Mouse (Mus musculus) right cerebral cortex, postnatal 36 days (tissue): ENCODE data around the gene Slc12a8.

Source experiments
- DNase-seq, 2 experiments: peaks; one replicate each; pipeline ENCODE4 v3.0.0; 2022; ENCODE audit warnings: low spot score in 2 of 2, mixed read lengths in 1 of 2

Gene Slc12a8

DNA sequence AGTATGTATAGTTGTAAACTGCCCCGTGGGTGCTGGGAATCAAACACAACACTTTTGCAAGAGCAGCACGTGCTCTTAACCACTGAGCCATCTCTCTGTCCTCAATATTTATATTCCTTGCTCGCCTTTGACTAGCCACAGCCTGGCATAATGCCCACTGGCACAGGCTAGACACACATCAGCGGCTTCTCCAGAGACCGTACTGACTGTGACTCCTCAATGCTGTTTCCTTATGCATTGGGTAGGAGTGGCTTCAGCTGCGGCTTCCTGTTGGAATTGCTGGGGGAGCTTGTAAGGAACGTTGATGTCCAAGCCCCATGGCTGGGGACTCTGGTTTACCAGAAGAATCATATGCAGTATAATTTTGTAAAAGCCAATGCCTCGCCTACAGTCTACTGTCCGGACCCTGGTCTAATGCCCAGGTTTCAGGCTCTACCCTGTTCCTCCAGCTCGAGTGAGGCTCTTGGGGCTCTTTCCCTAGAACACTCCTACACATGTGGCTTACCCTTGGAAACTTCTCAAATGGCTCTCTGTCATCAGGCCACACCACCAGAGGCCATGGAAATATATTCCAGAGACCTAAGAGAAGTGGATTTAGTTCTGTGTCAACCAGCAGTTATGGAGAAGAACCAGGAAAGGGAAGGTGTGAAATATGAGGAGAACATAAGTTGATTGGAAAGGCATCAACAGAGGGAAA lies 158.2 kb downstream of the Slc12a8 start:
- no peak for DNase-seq

DNA sequence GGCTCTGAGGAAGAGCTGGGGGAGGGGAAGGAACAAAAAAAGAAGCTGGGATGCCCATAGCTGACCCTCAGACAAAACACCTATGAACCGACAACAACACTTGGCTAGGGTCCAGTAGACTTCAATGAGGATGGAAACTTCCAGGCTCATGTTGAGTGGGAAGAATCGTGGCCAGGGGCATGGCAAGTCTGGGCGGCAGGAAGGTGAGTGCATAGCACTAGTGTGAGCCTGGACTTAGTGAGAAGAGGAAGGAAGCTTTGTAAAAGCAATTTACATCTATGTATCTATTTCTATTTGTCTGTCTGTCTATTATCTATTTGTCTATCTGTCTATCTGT lies 158.7 kb downstream of the Slc12a8 start:
- no peak for DNase-seq

DNA sequence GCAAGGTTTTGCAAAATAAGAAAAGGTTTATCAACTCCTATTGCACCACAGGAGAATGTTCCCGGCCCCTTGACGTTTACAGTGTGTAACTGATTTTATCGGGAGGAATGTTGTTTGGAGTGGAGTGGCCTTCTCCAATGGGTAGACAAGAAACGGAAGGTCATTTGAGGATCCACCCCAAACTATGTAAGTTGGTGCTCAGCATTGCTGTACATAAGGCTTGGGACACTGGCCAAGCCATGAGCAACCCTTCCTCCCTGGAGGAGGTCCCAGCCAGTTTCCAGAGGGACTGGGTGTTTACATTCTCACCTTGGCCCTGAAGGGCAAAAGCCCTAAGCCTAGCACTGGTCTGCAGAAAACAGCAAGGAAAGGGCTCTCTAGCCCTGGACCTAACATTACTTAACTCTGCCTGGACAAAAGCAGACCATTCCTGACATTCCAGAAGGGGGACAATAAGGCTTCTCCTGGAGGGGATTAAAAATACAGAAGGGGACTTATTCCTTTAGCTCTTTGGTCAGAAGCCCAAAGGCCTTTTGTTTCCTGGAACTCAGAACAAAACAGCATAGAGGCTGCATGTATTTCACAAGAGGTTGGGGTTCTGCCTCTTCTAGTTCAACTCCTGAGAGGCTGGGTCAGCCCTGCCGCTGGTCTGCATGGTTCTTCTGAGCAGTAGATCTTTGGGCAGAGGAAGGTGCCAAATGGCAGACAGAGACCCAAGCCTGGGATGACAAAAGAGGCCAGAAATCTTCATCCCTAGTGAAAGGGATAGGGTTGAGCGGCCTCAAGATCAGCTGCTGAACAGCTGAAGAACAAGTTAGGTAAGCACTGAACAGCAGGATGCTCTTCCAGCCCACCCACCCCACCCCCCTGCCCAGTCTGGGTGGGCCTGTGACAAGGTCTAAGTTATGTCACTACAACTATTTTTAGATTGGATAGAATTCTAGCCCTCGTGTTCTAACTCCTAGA lies 159.5 kb downstream of the Slc12a8 start:
- no peak for DNase-seq

DNA sequence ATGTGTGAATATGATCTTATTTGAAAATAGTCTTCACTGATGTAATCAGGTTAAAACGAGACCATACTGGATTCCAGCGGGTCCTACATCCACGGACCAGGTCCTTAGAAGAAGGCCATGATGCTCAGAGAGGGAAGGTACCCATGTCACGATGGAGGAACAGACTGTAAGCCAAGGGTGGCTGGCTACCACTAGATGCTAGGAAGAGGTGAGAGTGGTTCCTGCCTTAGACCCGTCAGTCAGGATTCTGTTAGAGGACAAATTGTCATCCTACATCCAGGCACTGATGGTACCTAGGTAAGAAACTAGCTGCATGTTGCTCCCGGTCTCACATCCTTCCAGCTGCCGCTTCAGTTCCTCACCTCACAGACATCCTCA lies 160.2 kb downstream of the Slc12a8 start:
- no peak for DNase-seq

DNA sequence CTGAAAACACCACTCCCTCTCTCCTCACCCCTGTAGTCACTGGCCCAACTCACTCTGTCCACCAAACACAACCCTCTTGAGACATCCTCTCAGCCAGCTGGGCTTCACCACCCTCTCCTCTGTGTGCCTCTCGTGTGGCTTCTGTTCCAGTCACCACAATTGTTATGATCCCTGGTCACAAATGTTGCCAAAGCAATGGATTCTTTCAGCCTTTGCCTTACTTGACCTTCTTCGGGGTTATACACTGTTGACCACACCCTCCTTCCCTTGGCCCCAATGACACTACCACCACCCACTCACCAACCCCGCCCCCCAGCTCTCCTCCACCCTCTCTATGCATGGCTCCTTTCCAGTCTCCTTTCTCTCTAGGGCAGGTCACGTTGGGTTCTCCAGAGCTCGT lies 160.8 kb downstream of the Slc12a8 start:
- DNase-seq, result no peak

DNA sequence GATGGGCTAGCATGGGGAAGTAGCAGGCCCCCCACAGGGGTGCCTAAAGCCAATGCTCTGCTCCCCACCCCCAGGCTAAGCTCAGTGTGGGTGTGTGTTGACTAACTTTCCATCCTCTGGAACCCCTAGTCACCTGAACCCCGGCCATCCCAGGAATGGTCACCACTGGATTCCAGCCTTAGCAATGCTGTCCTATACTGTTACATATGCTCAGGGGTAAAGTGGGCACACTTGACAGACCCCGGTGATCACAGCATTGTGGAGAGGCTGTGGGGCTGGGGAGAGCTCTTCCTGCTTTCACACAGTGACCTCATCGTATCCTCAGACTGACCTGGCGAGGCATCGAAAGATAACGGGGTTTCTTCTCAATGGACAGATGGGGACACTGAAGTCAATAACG lies 163.1 kb downstream of the Slc12a8 start:
- no peak for DNase-seq

DNA sequence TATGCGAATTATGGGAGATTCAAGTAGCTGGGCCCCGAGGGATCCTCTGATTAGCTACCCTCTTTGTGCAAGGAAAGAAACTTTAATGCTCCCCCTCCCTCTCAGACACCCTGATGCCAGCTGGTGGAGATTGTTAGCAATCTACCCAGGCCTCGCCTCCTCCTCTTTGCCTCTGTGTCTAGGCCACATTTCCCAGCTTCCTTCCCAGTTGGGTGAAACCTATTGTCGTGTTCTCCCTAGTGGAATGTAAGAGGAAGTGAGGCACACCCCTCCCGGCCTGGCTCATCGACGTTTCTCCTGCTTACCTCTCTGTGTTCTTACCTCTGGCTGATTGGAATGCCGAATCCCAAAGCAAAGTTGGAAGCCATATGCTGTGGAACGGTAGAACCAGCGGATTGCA lies 163.7 kb downstream of the Slc12a8 start:
- DNase-seq, result no peak

DNA sequence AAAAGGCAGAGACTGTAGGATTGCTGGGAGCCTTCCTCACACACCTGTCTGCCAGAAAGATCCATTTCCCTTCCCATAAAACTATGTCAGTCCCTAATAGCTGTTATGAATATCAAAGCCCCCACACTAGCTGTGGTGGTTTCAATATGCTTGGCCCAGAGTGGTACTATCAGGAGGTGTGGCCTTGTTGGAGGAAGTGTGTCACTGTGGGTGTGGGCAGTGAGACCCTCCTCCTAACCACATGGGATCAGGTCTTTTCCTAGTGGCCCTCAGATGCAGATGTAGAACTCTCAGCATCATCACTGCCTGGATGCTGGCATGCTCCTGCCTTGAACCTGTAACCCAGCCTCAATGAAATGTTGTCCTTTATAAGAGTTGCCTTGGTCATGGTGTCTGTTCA lies 164.5 kb downstream of the Slc12a8 start:
- no peak for DNase-seq

DNA sequence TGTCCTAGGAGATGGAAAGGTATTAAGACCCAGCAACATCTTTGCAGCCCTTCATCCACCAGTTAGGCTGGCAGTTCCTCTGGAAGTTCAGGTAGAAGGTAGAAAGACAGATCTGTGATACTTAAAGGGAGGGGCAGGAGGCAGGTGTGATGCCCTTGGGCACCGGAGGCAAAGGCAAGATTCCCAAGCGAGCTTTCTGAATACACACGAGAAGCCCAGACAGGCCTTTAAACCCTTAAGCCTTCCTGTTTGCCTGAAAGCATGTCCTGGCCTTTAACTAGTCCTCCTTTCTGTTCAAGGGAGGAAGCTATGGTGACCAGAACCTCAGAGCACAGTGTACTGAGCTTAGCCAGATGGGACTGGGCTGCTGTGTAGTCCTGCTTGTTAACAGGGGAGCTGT lies 165.5 kb downstream of the Slc12a8 start:
- DNase-seq, result no peak

DNA sequence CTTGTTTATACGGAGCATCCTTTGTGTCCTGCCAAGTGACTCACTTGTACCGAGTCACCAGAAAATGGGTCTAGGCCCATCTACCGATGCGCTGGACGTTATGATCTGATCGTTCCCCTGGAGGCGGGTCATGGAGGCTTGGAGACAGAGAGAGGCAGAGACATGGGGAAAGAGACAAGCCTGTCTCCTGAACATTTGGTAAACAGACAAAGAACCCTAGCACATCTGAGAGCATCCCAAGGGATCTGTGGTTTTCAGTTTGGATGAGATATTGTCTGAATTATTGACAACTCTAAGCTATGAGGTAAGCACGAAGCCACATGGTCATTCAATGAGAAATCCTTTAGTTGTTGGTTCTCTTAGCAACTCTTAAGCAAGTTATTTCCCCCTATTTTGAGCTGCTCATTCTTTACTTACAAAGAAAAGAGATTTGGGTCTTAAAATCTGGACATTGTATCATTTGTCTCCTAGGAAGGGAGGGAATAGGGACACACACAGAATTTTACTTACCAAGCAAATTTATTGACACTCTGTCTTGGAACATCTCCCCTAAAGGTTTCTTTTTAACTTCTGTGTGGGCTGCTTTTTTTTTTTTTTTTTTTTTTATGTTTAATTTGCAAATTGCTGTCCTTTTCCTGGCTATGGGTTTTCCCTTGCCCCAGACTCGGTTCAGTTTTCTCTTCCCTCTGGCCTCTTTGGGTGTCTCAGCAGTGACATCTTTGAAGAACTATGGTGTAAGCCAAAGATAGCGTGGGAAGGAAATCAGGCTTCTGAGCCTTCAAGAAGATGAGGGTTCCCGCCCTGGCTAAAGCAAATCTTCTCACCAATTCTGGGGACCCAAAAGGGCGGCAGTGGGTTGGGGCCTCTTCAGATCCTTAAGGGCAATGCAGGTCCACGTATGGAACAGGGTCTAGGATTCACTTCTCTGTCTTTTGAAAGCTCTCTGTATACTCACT lies 166.4 kb downstream of the Slc12a8 start:
- no peak for DNase-seq

DNA sequence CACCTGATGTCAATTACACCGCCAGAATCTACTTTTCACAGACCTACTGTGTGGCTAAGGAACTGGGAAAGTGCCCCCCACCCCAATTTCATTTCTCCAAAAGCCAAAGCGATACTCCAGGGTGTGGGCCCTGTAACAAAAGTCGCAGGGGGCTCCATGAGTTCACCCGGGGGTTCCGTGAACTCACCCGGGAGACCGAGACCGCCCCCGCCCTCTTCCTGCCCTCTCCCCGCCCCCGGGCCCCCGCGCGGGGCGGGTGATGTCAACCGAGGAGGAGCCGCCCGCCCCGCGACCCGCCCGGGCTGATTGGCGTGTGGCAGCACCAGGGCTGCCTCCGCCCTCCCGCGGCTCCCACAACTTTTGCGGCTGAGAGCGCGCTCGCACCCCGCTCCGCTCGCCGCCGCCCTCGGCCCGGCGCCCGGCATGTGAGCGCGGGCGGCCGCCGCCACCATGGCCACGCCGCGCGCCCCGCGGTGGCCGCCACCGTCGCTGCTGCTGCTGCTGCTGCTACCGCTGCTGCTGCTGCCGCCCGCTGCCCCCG lies 167.1 kb downstream of the Slc12a8 start, which contains the start of gene Heg1:
Heg1 (plus strand) TSS at position 209 of the 541 bp plus-strand sequence.
- peak; percentile 31 to 55 for DNase-seq

DNA sequence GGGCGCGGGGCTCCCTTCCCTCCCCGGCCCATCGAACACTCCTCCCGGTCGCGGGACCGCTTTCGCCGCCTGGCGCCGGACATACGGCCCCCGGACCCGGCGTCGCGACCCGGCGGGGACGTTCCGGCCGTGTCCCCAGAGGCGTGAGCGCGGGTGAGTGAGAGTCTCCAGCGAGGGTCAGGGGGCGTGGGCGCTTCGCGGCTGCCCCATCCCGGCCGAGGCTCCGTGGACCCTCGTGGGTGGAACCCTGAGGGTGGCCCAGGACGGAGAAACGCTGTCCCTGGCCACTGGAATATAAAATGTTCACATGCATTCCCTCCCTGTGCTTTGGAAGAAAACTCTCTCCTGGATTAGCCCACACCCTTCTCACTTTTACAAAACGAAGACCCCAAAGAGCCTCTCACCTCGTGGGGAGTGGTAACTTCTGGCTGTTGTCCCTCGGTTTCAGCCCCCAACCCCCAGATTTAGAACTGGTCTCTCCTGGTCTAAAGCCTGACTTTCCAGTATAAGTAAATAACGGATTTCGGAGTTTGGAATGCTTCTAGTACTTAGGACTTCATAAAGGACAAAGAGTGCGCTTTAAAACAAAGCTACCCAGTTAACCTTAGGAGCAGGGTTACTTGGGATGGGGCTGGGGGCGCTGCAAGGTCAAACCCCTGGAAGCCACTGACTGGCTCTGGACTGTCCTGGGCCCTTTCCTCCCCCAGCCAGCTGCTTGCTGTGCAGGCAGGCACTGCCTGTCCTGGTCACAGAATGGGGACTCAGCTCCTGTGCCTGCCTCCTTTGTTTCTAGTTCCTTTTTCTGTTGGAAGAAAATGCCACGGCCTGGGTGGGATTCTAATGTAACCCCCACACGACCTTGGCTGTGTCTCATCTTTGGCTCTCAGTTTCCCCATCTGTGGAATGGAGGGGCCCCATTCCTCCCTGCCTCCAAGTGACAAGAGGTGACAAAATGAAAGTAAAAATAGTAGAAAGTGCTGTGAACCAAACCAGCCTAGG lies 167.9 kb downstream of the Slc12a8 start:
- no peak for DNase-seq

DNA sequence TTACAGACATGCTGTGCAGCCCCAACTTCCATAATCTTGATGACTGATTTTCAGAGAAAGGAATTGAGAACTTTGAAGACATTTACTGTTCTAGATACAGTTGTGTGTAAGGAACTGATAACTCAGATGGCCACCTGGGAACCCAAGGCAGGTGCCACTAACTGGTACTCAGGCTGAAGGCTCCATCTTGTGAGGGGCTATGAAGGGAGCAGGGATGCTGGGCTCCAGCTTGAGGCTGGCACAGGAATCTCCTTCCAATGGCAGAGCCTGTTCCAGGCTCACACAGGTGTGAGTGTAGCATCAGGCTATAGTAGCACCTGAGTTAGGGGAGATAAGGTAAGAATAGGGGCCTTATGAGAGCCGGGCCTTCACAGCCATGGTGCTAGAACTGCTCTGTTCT lies 168.9 kb downstream of the Slc12a8 start:
- no peak for DNase-seq

DNA sequence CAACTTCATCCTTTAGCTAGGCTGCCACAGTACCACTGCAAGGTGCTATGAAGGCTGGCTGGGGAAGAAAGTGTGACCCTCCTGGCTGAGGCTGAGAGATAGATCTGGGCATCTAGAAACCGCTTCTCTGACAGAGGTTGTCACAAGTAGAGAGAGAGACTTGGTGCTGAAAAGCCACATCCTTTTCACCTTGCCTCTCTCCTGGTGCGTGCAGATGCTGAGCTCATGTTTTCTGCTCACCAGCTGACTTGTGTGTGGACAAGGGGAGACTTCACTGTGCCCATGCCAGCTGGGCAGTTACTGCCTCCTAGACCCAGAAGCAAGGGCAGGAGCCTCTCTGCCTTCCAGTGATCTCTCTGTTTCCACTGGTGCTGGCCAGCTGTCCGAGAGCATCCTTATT lies 170.6 kb downstream of the Slc12a8 start:
- no peak for DNase-seq

DNA sequence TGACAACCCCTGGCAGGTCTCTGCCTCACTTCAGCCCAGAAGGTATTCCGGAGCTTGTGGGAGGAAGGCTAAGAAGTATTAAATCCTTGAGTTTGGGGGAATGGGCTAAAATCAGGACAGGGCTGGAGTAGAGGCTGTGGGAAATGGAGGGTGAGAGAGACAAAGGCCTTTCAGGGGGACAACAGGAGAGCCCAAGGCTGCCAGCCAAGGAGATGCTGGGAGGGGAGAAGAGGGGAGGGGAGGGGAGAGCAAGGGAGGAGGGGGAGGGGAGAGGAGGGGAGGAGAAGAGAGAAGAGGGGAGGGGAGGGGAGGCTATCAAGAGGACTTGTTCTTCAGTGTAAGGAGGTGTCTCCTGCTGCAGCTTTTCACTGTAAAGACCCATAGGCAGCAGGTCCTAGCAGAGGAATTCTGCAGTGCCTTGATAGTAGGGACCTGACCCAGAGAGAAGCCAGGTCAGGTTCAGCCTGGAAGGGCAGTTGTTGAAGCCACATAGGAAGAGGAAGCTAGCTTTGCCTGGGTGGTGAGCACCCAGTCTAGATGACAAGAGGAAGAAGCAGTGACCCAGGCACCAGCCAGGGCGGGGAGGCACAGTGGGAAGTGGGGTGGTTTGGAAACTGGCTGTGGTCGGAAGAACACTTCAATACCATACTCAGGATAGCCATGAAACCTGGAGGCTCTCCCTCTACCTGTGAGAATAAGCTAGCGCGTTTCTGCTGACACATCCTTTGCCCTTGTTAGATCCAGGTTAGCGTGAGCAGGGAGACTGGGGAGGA lies 174.0 kb downstream of the Slc12a8 start:
- DNase-seq, result no peak

DNA sequence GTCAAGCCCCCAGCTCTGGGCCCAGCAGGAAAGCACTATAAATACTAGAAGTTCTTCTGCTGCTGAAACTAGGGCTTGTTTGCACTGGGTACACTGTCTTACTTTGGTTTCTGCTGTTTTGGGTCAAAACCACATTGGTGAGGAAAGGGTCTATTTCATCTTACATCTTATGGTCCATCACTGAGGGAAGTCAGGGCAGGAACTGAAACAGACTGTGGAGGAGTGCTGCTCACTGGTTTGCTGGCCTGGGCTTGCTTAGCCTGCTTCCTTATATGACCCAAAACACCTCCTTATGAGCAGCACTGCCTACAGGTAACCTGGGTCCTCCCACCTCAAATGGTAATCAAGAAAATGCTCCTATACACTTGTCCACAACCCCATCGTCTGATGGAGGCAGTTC lies 176.4 kb downstream of the Slc12a8 start:
- DNase-seq, result no peak

DNA sequence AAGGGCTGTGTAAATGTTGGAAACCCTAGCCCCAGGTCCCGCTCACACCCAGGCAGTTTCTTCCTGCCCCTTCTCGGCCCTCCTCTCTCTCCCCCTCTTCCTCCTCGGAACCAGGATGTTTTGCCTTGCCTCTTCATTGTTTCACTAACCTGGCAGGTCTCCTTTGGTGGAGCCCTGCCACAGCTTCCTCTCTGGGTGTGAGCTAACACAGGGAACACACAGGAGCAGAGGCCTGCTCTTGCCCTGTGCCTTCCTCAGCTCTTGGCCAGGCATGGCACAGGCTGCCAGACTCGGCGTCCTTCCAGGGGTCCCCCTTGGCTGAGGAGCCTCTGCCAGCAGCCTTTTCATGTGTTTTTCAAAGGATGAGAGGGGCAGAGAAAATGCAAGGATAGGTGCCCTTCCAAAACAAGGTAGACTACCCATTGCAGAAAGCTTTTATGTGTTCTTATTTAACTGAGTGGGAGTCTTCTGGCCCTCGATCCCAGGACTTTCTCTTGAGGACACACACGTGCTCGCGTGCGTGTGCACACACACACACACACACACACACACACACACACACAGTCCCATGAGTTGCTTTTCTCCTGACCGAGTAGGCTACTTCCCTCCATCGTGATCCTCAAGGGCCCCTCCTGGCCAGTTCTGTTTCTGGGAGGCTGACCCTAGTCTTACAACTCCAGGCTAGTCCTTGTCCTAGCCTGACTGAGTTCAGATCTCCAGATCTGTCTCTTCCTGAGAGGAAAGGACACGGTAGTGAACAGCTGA lies 179.9 kb downstream of the Slc12a8 start:
- DNase-seq, result no peak

DNA sequence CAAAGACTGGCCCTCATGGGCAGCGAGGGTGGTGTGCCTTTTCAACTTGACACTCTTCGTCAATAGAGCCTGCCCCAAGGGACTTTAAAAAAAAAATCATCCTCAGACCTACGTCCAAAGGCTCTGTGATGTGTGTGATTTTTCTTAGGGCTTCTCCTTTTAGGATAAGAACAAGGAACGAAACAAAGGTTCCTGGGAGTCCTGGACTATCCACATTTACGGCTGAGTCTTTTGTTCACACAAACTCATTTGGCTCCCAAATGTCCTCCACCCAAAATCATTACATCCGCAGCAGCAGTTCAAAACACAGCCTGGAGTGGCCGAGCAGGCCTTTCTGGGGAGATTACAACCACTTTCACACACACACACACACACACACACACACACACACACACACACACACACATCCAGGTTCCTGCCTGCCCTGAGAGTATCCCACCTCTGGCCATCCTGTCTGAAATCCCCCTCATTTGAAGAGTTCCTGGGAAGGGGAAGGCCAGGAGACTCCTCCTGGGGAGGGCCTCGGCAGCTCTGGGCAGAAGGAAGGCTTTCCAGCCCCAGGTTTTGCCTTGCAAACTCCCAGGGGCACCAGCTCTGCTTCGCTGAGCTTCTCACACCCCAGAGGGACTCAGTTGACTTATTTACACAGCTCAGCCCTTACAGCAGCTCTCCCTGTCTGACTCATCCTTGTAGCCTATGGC lies 180.6 kb downstream of the Slc12a8 start:
- no peak for DNase-seq
